Mouse (Mus musculus) erythroblast, adult 5-6 weeks (primary cell): ENCODE results near the gene Arhgap10. TPM values are rescaled to one million over a fixed set of nuclear protein-coding genes. Genes with fewer than 3 reads are reported as not detected.

Source experiments
- ATAC-seq: replicated peaks from 2 replicates; pipeline ENCODE4 v1.8.0; 2016; ENCODE audit warnings: moderate number of reproducible peaks, mild to moderate bottlenecking, moderate TSS enrichment, inconsistent platforms; ENCODE audit not compliant: poor library complexity, low FRiP score, severe bottlenecking
- total RNA-seq, 2 experiments: library from RNA; stranded (forward) in 1 of 2; stranded (reverse) in 1 of 2; fragments of 150-400 nt in 1 of 2; fragments of 200-764, 138-1000 nt in 1 of 2; gene quantifications; 2 replicates each; pipeline versions ENCODE4 v1.2.3 to v1.2.4; 2015 to 2017; ENCODE audit warnings: low replicate concordance in 2 of 2

Gene Arhgap10
- total RNA-seq, 2 experiments from 2014 or later: 2.1 to 3.2 TPM

DNA sequence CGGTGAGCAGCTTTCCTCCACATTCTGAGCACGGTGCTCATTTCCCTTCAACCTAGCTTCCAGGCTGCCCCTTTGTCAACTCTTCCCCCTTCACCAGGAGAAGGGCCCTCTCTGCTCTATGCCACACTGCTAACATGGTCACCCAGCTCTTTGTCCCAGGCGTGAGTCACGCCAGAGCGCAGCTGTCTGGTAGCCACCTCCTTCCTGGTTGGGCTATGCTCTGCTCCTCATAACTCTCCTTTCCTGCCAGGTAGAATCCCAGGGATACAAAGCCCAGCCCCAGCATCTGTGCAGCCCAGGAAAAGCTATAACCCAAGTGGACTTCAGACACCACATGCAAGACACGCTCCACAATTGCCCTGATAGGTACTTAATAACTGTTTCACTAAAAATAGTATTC, 256.5 kb downstream of the Arhgap10 start:
- no peak for ATAC-seq

DNA sequence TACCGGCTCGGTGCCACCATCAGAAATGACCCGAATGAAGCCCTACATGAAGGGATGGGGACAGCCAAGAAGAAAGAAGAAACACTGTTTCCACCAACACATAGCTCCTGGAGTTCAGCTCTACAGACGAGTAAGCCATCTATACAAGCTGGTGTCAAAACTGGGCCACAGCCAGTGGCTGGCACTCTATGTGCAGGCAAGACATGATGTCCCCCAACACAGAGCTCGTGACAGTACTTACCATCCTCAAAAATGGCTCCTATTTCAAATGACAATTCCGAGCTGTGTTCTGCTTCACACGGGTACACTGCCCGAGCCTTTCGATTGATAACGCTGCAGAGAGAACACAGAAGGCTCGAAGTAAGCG, 260.7 kb downstream of the Arhgap10 start:
- ATAC-seq: no peak

DNA sequence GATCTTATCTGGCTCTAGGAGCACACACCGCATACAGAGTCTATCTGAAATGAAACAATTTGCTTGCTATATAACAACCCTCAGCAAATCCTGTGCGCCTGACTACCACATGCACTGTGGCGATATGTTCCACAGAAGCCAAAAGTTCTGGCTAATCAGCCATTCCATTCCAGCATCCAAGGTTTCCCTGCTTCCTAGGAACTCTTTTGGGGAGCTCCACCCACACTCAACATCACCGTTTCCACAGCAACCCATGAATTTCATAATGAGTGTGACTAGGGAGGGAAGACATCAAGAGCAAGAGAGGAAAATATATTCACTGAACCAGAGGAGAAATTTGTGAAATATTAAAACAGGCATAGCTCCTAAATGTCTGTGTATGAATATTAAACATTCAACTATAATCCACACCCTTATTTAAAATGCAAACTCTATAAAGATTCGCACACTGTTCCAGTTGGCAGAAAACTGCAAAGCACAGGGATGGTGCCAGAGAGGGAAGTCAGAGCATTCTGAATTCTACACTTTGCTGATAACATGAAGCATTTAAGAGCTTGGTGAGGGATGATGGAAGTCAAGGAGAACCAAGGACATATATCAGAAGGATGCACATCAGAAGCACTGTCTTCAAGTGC, 261.2 kb downstream of the Arhgap10 start:
- no peak for ATAC-seq

DNA sequence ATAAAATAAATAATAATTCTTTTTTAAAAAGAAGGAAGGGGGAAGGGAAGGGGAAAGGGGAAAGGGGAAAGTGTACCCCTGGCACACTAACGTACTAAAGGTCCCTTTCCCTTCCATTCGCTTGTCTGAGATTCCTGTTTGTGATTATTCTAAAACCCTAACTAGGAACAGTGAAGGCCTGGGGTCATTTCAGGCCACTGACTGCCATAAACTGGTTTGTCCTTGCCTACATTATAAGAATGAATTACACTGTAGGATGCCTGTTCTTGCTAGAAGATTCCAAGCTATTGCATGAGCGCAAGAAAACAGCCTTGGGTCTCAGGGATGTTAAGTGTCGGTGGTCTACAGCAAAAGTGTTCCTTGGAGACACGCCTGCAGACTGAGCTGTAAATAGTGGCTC, 263.3 kb downstream of the Arhgap10 start:
- ATAC-seq: no peak

DNA sequence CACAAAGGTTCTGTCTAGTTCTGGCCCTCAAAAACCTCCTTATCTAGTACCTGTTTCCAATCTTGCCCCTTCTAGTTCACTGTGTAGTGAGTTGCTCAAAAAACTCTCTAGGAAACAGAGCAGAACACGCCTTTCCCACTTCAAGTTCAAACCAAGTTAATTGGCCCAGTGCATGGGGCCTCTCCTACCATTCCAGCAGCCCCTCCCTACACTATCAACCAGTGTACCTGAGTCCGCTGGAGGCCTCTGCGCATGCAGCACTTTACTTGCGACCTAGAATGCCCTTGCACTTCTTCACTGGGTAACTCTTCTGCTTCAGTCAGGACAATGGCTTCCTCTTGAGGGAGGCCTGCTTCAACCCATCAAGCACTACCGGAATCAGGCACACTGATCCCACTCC, 266.6 kb downstream of the Arhgap10 start:
- ATAC-seq: no peak

DNA sequence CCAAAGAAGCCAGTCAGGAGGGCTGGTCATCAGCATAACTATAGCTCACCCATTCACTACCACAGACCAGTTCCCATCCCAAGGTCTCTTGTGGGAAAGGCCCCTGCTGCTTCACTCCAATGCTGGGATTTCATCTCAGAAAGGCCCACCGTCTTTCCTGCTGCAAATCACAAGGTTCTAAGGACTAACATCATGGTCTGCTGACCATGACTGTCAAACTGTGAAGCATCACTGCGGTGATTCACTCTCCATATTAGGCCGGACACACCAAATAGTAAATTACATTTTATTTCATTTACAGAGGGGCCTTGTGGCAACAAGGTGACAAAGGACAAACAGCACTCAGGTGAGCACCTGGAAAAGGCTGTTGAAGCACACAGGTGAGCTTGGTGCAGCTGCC, 267.7 kb downstream of the Arhgap10 start:
- ATAC-seq: no peak

DNA sequence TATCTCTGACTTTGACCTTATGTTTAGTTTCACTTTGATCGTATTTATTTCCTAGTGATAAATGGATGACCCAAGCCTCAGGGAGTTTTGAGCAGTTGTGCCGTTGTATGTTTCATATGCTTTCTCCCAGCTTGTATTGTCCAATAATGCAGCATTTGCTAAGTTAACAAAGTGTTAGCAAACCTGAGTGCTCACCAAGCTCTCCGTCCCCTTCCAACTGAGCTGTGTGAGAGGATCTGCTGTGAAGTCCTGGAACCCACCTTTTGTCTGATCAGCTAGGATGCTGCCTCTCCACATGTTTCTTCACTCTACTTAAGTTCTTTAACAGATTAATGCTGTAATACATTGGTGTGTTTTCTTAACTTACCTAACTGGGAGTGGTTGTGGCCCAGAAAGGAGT, 276.4 kb downstream of the Arhgap10 start:
- no peak for ATAC-seq

DNA sequence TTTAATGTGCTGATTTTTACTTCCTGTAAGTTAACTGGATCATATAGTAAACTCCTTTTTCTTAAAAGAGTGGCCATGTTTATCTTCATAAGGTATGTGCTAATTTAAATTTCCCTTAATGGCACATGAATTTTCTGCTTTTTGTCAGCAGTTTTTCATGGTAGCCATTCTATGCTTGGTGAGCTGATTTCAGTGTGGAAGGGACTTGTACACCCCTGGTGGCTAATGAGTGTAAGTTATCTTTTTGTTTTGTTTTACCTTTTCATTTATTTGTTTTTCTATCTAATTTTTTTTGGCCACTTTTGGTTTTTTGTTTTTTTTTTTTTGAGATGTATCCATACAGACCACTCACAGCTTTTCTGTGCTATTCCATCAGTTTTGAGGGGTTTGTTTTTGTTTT, 278.3 kb downstream of the Arhgap10 start:
- no peak for ATAC-seq

DNA sequence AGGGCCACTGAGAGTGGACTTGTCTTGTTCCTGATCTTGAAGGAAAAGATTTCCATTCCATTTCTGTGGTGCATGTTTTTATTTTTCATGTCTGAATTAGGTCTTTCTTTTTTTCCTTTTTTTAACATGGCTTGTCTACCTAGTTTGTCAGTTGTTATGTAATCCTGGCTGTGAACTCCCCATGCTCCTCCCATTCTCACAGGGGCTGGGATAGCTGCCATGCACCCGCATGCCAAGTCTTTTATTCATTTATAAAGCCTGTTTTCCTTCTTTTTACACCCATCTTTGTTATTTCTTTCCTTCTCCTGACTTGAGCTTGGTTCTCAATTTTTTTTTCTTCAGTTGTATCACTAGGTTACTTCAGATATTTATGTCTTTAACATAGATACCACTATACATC, 281.1 kb downstream of the Arhgap10 start:
- no peak for ATAC-seq

DNA sequence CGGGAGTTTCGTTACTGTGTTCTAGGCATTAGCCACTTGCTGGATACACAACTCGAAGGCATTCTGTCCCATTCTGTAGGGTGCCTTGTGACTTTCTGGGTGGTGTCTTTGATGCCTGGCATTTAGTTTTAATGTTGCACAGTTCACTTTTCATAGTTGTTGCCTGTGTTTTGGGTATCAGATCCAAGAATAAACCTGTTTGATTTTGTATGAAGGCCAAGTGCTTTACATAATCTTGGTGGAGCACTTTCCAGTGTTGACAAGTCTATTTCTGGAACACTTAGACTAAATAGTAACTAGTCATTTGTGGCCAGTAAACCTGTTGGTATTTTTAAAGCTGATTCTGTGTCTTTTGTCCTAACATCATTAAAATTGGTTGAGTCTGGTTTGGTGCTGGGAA, 285.3 kb downstream of the Arhgap10 start:
- ATAC-seq: no peak

DNA sequence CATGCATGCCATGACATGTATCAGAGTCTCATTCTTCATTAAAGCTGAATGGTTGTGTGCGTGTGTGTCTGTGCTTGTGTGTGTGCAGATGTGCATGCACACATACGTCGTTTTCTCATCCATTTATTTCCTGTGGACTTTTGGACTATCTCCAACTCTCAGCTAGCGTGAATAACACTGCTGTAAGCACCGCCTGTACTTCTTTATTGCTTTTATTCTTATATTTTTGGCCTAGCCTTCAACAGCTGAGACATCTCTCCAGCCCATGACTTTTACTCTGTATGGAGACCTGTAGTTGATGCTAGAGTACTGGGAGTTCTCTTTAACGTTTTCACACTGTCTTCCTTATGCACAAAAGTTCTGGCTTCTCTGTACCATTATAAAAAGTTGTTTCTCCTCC, 285.9 kb downstream of the Arhgap10 start:
- no peak for ATAC-seq

DNA sequence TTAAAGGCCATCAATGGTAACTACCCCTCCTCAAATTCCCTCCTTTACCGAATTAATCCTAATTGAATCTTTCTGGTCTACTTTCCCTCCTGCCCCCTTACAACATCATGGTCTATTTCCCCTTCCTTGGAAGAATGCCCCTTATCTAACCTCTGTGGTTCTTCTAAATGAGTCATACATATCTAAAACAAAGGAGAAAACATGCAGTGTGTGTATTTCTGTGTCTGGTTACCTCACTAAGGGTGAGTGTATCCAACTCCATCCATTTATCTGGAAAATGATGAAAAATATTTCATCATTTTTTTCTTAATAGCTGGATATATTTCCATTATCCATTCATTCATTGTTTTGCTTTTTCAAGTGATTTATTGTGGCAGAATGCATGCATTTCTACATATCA, 286.5 kb downstream of the Arhgap10 start:
- no peak for ATAC-seq

DNA sequence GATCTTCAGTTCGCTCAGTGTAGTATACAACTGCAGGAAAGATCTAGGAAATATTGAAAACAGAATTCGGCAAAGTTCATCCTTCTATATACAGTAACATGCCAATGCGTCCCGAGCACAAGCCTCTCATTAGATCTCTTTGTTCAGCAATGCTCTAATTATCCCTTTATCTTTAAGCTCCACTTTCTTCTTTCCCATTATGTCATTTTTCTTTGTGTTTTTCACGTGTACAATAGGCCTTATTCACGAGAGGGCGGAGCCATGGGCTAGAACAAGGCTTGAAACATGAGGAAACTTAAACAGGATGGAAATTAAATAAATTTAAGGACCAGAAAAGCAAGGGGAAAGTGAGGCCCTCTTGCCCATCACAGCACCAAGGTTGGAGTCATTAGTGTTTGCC, 289.1 kb downstream of the Arhgap10 start:
- ATAC-seq: no peak

DNA sequence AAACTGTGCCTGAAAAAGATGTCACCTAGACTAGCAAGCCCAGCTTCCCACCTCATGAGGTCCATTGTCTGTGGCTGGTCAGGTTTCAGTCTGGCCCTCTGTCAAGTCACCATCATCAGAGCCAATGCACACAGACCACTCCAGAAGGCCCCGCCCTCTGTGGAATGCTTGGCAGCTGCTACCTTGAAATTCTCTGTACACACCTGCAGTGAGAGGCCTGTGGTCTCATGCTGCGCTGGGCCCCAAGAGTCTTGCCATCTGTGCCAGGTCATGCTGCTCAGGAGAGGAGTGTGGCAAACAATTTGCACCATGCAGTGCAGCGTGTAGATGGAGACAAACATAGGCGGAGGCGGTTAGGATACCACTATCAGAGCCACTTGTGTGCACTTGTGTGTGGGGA, 290.0 kb downstream of the Arhgap10 start:
- ATAC-seq: no peak

DNA sequence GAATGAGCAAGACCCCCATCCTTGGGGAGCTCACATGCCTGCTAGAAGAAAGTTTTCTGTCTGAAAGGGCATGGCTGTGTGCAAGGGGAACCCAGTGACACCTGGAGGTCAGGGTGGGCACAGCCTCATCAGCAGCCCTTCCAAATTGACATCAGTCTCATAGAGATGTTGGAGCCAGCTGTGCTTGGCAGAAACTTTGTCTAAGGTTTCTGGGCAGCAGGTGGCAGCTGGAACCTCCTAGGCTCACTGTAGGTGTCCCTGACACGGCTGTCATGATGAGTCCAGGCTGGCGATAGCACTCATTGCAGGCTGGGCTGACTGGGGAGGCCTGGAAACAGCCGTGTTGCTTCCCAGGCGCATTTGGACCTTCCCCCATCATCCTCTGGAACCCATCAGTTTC, 294.6 kb downstream of the Arhgap10 start:
- ATAC-seq: no peak

DNA sequence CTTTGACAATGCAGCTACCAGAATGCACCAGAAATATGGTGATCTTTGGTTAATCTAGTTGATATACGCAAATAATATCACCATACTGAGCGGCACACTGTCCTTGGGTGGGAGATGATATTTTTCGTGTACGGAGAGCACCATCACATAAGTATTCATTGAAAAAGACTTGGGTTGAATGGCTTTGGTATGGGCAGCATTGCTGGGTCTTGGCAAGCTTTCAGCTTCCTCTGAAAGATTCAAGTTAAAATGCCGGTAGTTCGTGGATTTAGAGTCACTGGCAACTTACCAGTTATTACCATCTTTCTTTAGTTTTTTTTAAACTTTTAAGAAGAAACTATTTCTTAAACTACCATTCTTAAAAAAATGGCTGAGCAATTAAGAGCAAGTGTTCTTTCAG, 302.6 kb downstream of the Arhgap10 start:
- no peak for ATAC-seq

DNA sequence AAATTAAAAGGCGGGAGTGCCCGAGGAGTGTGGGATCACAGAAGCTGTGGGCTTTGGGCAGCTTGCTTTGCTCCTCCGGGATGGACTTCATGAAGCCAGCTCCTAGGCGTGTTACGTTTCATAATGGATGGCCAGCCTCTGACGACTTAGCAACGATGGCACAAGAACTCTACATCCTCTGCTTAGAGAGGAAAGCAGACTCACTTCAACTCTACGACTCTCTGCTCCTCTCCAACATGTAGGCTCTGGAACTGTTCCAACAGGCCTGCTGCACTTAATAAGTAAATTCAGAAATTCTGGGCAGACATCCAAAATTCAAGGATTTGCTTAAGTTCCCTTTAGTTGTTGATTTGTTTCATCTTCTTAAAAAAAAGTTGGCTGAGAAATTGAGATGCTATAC, 303.1 kb downstream of the Arhgap10 start:
- ATAC-seq: no peak

DNA sequence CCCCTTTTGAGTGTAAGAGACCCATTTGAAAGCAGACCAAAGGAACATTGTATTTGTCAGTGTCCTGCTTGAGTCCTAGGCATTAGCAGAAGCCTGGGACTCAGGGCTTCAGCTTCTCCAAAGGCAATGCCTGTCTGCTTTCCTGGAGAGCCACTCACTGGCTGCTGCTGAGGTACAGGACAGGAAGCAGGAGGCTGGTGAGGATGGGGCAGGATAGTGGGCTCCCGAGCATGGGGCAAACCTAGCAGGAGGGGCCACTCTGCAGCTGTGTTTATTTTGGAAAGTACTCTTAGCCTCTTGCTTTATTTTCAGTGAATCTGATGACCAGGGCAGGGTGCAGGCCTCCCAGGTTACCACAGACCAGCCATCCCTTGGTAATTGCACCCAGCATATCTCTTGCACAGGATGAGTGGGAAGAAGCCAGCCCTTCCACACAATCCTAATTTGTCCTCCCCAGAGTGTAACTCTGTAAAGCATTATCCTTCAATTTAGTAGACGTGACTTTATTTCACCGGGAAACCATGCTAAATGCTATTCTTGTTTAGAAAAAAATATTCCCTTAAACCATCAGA, 303.8 kb downstream of the Arhgap10 start:
- no peak for ATAC-seq

DNA sequence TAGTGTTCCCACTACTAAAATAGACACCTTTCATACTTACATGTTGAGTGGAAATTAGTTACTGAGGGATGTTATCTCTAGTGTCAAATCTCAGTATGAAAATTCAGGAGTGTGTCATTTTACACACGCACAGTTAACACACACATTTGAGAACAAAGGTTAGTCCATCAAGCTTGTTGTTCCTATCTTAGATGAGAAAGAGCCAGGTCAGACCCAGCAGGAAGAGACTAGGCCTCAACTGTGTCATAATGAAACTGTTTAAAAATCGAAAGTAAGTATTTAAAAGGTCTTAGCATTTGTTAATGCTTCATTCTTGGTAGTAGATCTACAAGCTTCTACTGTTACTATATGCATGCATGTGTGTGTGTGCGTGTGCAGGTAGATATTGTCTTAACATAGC, 308.5 kb downstream of the Arhgap10 start:
- no peak for ATAC-seq
